Mouse (Mus musculus) cerebellum, postnatal 14 days (tissue): ENCODE results near the gene A830005F24Rik.
A peak's percentile ranks its signal among the peaks of the same experiment; 100 is the strongest.

Source experiments
- DNase-seq, 2 experiments: peaks; one replicate each; pipeline ENCODE4 v3.0.0; 2021; ENCODE audit warnings: mixed read lengths in 2 of 2

A830005F24Rik gene

DNA sequence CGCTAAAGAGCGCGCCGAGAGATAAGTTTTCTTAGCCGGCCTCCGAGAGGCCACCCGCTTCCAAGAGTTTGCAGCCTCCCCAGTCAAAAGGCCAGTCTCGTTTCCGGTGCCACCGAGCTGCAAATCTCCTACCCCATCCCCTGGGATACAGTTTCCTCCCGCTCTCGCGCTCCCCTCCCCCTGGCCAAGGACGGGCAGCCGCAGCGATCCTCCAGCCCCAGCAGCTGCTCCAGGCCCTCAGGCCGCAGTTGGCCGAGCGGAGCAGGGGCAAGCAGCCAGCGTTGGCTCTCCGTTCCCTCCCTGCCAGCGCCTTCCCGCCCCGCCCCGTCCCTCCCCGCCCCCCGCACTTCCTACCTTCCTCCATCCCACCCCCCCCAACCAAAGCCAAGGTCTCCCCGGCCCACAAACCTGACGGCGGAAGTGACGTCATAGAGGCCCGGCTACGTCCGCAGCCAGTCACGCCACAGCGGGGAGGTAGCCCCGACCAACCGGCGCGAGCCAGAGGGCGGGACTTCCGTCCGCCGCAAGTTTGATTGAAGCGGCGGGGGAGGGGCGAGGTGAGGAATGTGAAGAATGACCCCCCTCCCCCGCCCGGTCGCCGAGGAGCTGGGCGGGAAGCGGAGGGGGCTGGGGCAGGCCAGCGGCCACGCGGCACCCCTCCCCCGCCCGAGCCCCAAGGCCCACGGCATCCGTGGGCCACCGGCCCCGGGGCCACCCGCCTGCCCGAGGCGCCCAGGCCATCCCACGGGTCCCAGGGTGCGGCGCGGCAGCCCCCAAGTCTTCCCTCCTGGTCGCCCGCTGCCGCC, 32.3 kb downstream of the A830005F24Rik start:
- DNase-seq: peak; percentile 100

DNA sequence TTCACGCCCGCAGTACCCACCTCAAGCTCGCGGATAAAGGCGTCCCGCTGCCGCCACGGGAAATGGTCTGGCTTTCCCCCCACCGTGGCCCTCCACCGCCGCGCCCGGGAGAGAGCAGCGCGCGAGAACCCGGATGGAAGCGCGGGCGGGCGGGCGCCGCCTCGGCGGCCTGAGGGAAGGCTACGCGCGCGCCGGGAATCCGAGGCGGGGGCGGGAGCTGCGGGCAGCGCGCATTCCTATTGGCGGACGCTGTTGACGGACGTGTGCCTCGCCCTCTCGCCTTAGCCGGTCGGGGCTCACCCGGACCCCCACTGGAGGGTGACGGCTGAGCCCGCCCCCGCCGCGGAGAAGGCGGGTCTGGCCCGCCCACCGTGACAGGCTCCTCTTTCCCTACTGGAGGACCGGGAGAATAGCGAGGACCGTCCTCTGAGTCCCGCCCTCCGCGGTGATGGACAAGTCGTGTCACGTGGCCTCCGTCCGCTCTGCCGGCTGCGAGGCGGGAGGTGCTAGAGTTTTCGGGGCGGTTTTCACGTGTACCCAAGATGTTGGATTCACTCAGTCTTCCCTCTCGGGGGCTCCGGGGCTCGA, 33.1 kb downstream of the A830005F24Rik start:
- peak; percentile 99 to 100 for DNase-seq

DNA sequence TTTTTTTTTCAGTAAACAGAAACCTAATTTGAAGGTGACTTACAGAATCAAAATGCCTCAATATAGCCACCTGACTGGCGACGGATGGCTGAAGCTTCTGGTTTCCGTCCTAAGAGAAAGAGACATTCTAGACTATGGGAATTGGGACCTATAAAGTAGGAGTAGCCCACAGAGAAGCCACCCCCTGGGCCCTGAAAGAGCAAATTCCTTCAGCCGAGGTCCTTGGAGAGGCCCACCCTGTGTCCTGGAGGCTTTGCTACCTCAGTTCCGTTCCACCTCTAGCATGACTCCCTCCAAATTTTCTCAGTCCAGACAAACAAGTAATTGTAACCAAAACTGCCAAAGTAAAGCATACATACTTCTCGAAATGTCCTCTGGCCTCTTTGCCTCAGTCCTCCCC, 34.3 kb downstream of the A830005F24Rik start:
- no peak for DNase-seq

DNA sequence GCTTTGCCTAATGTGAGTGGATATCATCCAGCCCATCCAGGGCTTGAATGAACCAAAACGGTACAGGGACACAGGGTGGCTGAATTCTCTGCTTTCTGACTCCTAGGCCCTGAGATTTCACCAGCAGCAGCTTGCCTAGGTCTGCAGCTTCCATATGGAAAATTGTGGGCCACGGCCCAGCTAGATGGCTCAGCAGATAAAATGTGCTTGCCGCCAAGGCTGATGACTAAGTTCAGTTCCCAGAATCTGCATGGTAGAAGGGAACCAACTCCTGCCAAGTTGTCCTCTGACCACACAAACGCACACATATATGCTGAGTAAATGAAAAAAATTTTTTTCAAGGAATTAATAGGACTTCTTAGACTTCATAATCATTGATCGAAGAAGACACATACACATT, 34.9 kb downstream of the A830005F24Rik start:
- no peak for DNase-seq

DNA sequence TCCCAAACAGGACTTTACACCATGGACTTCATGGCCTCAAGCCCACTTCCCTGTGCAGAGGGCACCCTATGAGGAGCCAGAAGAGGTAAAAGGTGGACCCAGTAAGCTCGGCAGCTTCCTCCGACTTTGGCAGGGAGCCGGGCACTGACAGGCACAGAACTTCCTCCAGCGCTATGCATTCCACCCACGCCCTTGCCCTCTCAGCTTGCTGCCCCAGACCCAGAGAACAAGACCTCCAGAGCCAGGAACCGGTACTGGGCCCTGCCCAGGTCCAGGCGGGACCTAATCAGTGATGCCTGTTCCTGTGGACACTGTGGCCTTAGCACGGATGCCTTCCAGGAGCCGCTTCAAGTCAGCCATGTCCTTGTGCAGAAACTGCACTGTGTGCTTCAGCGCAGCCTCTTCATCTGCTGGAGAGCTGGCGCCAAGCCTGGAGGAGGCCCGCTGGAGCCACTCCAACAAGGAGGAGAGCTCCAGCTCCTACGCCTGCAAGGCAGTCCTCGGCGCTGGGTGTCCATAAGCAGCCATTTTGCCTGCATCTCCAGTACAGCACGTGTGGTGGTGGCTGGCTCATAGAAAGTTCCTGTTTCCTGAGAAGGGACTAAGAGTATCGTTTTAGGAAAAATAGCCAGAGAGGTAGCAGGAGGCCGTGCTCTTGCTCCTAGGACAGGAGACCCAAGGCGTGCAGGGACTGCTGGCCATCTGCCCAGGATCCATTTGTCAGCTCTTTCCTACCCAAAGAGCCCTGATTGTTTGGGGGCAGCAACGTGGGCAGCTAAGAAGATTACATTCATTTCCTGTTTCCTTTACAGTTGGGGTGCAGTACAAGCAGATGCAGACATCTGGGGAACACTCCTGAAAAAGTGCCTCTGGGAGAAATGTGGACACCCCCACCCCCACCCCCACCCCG, 39.1 kb downstream of the A830005F24Rik start:
- DNase-seq: peak; percentile 97 to 99

DNA sequence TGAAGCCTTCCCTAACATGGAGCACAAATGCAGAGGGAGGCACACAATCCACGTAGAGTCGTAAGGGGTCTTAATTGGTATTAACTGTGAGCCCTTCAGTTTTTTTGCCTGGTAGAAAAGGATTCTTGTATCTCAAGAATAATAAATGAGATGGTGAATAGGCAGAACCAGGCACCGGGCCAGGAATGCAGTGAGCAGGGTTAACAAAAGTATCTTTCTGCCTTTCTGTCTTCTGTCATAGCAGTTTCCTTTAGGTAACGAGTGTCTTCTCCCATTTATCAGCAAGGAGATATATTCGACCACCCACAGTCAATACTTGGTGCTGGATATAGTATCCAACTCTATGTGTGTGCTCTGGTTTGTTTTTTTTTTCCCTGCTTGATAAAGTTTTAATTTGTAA, 40.1 kb downstream of the A830005F24Rik start:
- DNase-seq: peak; percentile 34 to 47

DNA sequence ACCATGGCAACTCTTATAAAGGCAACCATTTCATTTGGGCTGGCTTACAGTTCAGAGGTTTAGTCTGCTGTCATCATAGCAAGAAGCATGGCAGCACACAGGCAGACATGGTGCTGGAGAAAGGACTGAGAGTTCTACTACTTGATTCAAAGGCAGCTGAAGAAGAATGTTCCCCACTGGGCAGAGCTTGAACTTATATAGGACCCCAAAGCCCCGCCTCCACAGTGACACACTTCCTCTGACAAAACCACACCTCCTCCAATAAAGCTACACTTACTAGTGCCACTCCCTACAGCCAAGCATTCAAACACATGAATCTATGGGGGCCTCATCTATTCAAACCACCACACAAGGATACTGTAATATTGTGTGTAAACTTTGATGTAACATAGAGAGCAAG, 41.2 kb downstream of the A830005F24Rik start:
- DNase-seq: no peak

DNA sequence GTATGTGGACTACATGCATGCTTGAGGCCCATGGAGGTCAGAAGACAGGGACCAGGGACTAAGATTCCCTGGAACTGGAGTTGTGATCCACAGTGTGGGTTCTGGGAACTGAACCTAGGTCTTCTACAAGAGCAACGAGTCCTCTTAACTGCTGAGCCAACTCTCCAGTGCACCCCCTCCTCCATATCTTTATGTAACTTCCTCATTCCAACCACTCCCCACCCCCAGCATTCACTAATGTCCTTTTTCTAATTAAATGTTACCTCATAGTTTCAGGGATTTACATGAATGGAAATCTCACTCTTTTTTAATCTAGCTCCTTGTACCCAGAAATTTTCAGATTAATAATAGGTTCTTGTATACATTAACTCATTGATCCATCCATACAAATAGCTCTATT, 42.6 kb downstream of the A830005F24Rik start:
- no peak for DNase-seq

DNA sequence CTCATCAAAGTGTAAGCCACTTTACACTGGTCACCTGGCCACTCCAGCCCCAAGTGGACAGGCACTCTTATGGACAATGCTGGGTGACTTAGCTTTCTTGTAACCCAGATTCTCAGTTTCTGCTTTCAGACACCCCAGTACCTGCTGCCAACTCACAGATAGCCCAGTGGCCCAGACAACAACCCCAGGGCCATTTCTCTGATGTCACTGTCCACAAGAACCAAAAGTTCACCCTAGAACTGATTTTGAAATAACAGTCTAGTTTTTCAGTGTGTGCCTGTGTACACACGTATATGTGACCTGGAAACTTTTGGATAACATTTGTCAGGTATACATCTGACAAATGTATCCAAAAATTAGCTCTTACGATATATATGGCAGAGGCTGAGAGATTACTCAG, 48.1 kb downstream of the A830005F24Rik start:
- no peak for DNase-seq

DNA sequence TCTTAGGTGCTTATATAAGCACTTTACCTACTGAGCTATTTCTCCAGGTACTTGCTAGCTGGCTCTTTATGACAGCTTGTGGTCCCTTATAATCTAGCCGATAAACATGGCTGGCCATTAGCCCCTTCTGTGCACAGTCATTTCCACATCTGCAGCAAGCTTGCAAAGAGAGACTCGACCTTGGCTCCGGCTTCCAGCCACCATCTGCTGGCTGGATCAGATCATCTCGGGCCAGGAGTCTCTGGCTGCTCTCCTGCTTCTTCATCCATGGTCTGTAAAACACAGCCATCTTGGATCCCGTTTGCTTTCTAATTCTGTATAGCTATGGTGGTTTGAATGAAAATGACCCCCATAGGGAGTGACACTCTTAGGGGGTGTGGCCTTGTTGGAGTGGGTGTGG, 49.0 kb downstream of the A830005F24Rik start:
- DNase-seq: peak in 1 of 2 experiments; percentile 19
